Mouse (Mus musculus) ES-E14 (cell line): ENCODE data around the gene Skap2. TPM values are rescaled to one million over a fixed set of nuclear protein-coding genes. Genes with fewer than 3 reads are reported as not detected.

ENCODE experiments used
- DNase-seq: peaks from one replicate; pipeline ENCODE4 v3.0.0-alpha.2; 2013; ENCODE audit warnings: low read depth, low spot score
- H3K27ac ChIP-seq: 2 replicates; pipeline ENCODE4 v1.5.1; 2012; ENCODE audit warnings: low read depth, mild to moderate bottlenecking, low read length, moderate library complexity, mixed read lengths; ENCODE audit not compliant: poor library complexity, insufficient read depth, severe bottlenecking
- H3K36me3 ChIP-seq: 2 replicates; pipeline ENCODE4 v1.6.1; 2012; ENCODE audit warnings: mild to moderate bottlenecking, low read length, moderate library complexity, mixed read lengths; ENCODE audit not compliant: control insufficient read depth, poor library complexity, insufficient read depth, severe bottlenecking
- H3K4me1 ChIP-seq, 2 experiments: fragments of 150-350 bp in 1 of 2; sonication (generic) in 1 of 2; 2 replicates each; pipeline ENCODE4 v1.6.1; 2012; ENCODE audit warnings: low read length in 2 of 2, mild to moderate bottlenecking in 1 of 2, mixed read lengths in 1 of 2; ENCODE audit not compliant: control insufficient read depth in 2 of 2, insufficient read depth in 2 of 2, poor library complexity in 1 of 2
- H3K4me3 ChIP-seq, 2 experiments: fragments of 150-350 bp in 1 of 2; sonication (generic) in 1 of 2; 2 replicates each; pipeline ENCODE4 v1.5.1; 2012; ENCODE audit warnings: low read length in 2 of 2, low read depth in 1 of 2, mild to moderate bottlenecking in 1 of 2, mixed read lengths in 1 of 2; ENCODE audit not compliant: insufficient read depth in 1 of 2, poor library complexity in 1 of 2, severe bottlenecking in 1 of 2
- H3K9ac ChIP-seq: 2 replicates; pipeline ENCODE4 v1.6.1; 2012; ENCODE audit warnings: low read depth, mild to moderate bottlenecking, low read length, mixed read lengths; ENCODE audit not compliant: poor library complexity, insufficient read depth, severe bottlenecking
- H3K9me3 ChIP-seq: fragments of 150-350 bp; sonication (generic); 2 replicates; pipeline ENCODE4 v1.6.1; 2012; ENCODE audit warnings: low read depth, mild to moderate bottlenecking, low read length; ENCODE audit not compliant: control insufficient read depth, insufficient read depth
- CHD2 ChIP-seq: IDR thresholded peaks from 2 replicates; pipeline ENCODE4 v1.6.1; 2014; ENCODE audit warnings: mild to moderate bottlenecking, low read depth, low read length, inconsistent platforms
- HCFC1 ChIP-seq: IDR thresholded peaks from 2 replicates; pipeline ENCODE4 v1.6.1; 2012; ENCODE audit warnings: low read length, inconsistent platforms, borderline replicate concordance; ENCODE audit not compliant: insufficient read depth
- MAFK ChIP-seq: IDR thresholded peaks from 2 replicates; pipeline ENCODE4 v1.6.1; 2014; ENCODE audit warnings: mild to moderate bottlenecking, low read depth, low read length, inconsistent platforms; ENCODE audit not compliant: insufficient read depth
- ZC3H11A ChIP-seq: IDR thresholded peaks from 2 replicates; pipeline ENCODE4 v1.6.1; 2012; ENCODE audit warnings: low read depth, mild to moderate bottlenecking, inconsistent platforms, low read length, borderline replicate concordance
- ZNF384 ChIP-seq: IDR thresholded peaks from 2 replicates; pipeline ENCODE4 v1.6.1; 2012; ENCODE audit warnings: low read depth, low read length, inconsistent platforms
- in situ Hi-C, 2 experiments: fragments of 600-800 bp; cut with MboI; formaldehyde crosslinking; loops; one replicate each; pipeline ENCODE4 v1.15.1; 2025; ENCODE audit warnings: low sequenced_read_pairs in 2 of 2, inconsistent platforms in 1 of 2; ENCODE audit not compliant: unreplicated experiment in 2 of 2
- total RNA-seq: library from RNA; depleted of rRNA; stranded (reverse); fragments of 300-350 nt; gene quantifications from 2 replicates; pipeline ENCODE4 v1.2.3, GENCODE M21; 2012

The Skap2 gene
- total RNA-seq, 1 experiment: 25.1 TPM

GRCm38 (mm10) chr6:52028131-52028530 lies 15.8 kb upstream of the Skap2 start:
- no peak overlapping the region for H3K9ac ChIP-seq
- DNase-seq: no peak
- no peak overlapping the region for H3K4me3 ChIP-seq
- H3K36me3 ChIP-seq: no peaks in the 10 kb centered on the region
- no peaks in the 10 kb centered on the region for H3K9me3 ChIP-seq
- peaks cover 8 to 9% of the 10 kb centered on the region in 2 experiments; a peak in 3 of 4 replicates for H3K4me1 ChIP-seq
- in situ Hi-C loops: no loop called here
- TF ChIP-seq ZC3H11A (no peak), CHD2 (no peak), MAFK (no peak), ZNF384 (no peak), HCFC1 (no peak)
- no peak overlapping the region; the same call in 1 of the 2 replicates for H3K27ac ChIP-seq

- Histone ChIP-seq H3K27ac (no peak overlapping the region), H3K4me1 (peaks cover 8 to 10% of the 10 kb centered on the region in 2 experiments; a peak in 3 of 4 replicates), H3K4me3 (no peak overlapping the region), H3K9ac (no peak overlapping the region), H3K36me3 (no peaks in the 10 kb centered on the region), H3K9me3 (no peaks in the 10 kb centered on the region)
- TF ChIP-seq MAFK (no peak), HCFC1 (no peak), ZNF384 (no peak), ZC3H11A (no peak), CHD2 (no peak)
- DNase-seq: no peak
- in situ Hi-C loops: no loop called here
These were observed 14.8 kb upstream of the Skap2 start for GRCm38 (mm10) chr6:52027181-52027580.

GRCm38 (mm10) chr6:52026281-52026680 lies 13.9 kb upstream of the Skap2 start:
- H3K4me1 ChIP-seq: peaks cover 2 to 6% of the 10 kb centered on the region in 2 experiments; a peak in 2 of 4 replicates
- no peak for DNase-seq
- in situ Hi-C loops: no loop called here
- TF ChIP-seq HCFC1 (no peak), CHD2 (no peak), ZNF384 (no peak), MAFK (no peak), ZC3H11A (no peak)
- peak overlapping the region; percentile 15 to 62; a peak in 2 of 4 replicates for H3K4me3 ChIP-seq
- peak overlapping the region; percentile 34; the same call in 1 of the 2 replicates for H3K9ac ChIP-seq
- no peaks in the 10 kb centered on the region for H3K36me3 ChIP-seq
- no peaks in the 10 kb centered on the region for H3K9me3 ChIP-seq
- peak overlapping the region; percentile 2; the same call in 1 of the 2 replicates for H3K27ac ChIP-seq

DNA sequence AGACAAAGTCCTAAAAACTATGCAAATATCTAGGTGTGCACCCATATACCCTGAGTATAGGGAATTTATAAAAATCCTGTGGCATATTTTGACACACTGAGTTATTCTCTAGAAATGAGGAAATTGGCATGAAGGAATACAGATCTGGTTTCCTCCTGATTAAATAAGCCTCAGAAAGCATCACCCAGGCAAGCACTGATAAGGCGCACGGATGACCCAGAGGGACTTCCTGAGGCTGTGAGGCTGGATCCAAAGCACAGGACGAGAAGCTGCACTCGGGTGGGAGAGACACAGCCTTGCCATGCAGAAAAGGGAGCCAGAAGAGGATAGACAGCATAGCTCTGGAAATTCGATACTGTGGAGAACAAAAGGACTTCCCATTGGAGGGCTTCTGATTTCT lies 12.4 kb upstream of the Skap2 start:
- TF ChIP-seq HCFC1: no peak
- TF ChIP-seq MAFK: no peak
- TF ChIP-seq ZC3H11A: no peak
- no peak for TF ChIP-seq ZNF384
- no peak for TF ChIP-seq CHD2
- Histone ChIP-seq H3K36me3 (no peaks in the 10 kb centered on the region), H3K9ac (no peak overlapping the region), H3K9me3 (no peaks in the 10 kb centered on the region), H3K4me3 (no peak overlapping the region), H3K4me1 (0 out of 4 replicates have a peak, but pooled peaks cover 0 to 2% of the 10 kb centered on the region in 2 experiments), H3K27ac (no peak overlapping the region)
- DNase-seq: no peak
- in situ Hi-C loops: no loop called here
